Mouse (Mus musculus): ENCODE measurements at regions not wholly inside any gene's neighbourhood (a gene's known extent, or its start where the extent isn't known, plus 50 kb on each side); places are given as distances from the start of the nearest gene placed in this dataset.

GRCm38 (mm10) chr8:127662776-127663499 is 599.2 kb downstream of the Pard3 start:
- intact Hi-C loops (cut with DNase I), result no loop called here
- DNase-seq, result no peak

- DNase-seq, result peak; percentile 31 to 33
- intact Hi-C loops (cut with DNase I), result no loop called here
Observed at GRCm38 (mm10) chr8:127666606-127667005, 602.9 kb downstream of the Pard3 start.

- intact Hi-C loops (cut with DNase I), result no loop called here
- DNase-seq, result no peak
Observed at GRCm38 (mm10) chr8:127668991-127669390, 605.3 kb downstream of the Pard3 start.

GRCm38 (mm10) chr8:127674063-127674462 is 610.4 kb downstream of the Pard3 start:
- intact Hi-C loops (cut with DNase I), result no loop called here
- DNase-seq, result no peak

- no peak for DNase-seq
- intact Hi-C loops (cut with DNase I), result no loop called here
Observed at GRCm38 (mm10) chr8:127675377-127675776, 611.7 kb downstream of the Pard3 start.

GRCm38 (mm10) chr8:127680205-127680604 is 616.5 kb downstream of the Pard3 start:
- DNase-seq, result no peak
- intact Hi-C loops (cut with DNase I), result no loop called here

- no peak for DNase-seq
- intact Hi-C loops (cut with DNase I), result no loop called here
Observed at GRCm38 (mm10) chr8:127684213-127684612, 620.5 kb downstream of the Pard3 start.

- DNase-seq, result no peak
- intact Hi-C loops (cut with DNase I), result no loop called here
Observed at GRCm38 (mm10) chr8:127690792-127691191, 627.1 kb downstream of the Pard3 start.

GRCm38 (mm10) chr8:127698404-127698803 is 634.7 kb downstream of the Pard3 start:
- peak in 1 of 2 experiments; percentile 30 for DNase-seq
- intact Hi-C loops (cut with DNase I), result no loop called here

GRCm38 (mm10) chr8:127704406-127704805 is 640.7 kb downstream of the Pard3 start:
- intact Hi-C loops (cut with DNase I), result no loop called here
- DNase-seq, result no peak

GRCm38 (mm10) chr8:127706051-127706835 is 642.5 kb downstream of the Pard3 start:
- intact Hi-C loops (cut with DNase I), result no loop called here
- peak; percentile 22 to 38 for DNase-seq

GRCm38 (mm10) chr8:127709439-127709838 is 645.7 kb downstream of the Pard3 start:
- DNase-seq, result no peak
- intact Hi-C loops (cut with DNase I), result no loop called here

- intact Hi-C loops (cut with DNase I), result no loop called here
- no peak for DNase-seq
Observed at GRCm38 (mm10) chr8:127715097-127715496, 643.3 kb upstream of the Nrp1 start.

GRCm38 (mm10) chr8:127717969-127718368 is 640.4 kb upstream of the Nrp1 start:
- intact Hi-C loops (cut with DNase I), result no loop called here
- DNase-seq, result no peak

GRCm38 (mm10) chr8:127719881-127720280 is 638.5 kb upstream of the Nrp1 start:
- intact Hi-C loops (cut with DNase I), result no loop called here
- peak; percentile 14 to 25 for DNase-seq

- intact Hi-C loops (cut with DNase I), result no loop called here
- DNase-seq, result no peak
Observed at GRCm38 (mm10) chr8:127720593-127721290, 637.7 kb upstream of the Nrp1 start.

- intact Hi-C loops (cut with DNase I), result no loop called here
- DNase-seq, result no peak
Observed at GRCm38 (mm10) chr8:127721624-127722023, 636.8 kb upstream of the Nrp1 start.

- intact Hi-C loops (cut with DNase I), result no loop called here
Observed at GRCm38 (mm10) chr8:127734059-127734458, 624.3 kb upstream of the Nrp1 start.

GRCm38 (mm10) chr8:127742236-127742635 is 616.2 kb upstream of the Nrp1 start:
- DNase-seq, result no peak
- intact Hi-C loops (cut with DNase I), result no loop called here

More at GRCm38 (mm10) chr8:127734059-127734458, 624.3 kb upstream of the Nrp1 start:
- no peak for DNase-seq

GRCm38 (mm10) chr8:127745221-127745620 is 613.2 kb upstream of the Nrp1 start:
- intact Hi-C loops (cut with DNase I), result no loop called here
- no peak for DNase-seq

GRCm38 (mm10) chr8:127746456-127746855 is 611.9 kb upstream of the Nrp1 start:
- intact Hi-C loops (cut with DNase I), result no loop called here
- no peak for DNase-seq
